Mouse (Mus musculus) G1E (cell line): ENCODE measurements around the gene Tmed4.

Experiments used
- CTCF ChIP-seq: IDR thresholded peaks from 2 replicates; pipeline ENCODE4 v1.5.1; 2012; ENCODE audit warnings: low read depth, low read length, inconsistent platforms, mixed read lengths
- GATA1 ChIP-seq: IDR thresholded peaks from 2 replicates; pipeline ENCODE4 v1.6.1; 2012; ENCODE audit warnings: borderline replicate concordance, low read length, inconsistent platforms, mixed read lengths

DNA sequence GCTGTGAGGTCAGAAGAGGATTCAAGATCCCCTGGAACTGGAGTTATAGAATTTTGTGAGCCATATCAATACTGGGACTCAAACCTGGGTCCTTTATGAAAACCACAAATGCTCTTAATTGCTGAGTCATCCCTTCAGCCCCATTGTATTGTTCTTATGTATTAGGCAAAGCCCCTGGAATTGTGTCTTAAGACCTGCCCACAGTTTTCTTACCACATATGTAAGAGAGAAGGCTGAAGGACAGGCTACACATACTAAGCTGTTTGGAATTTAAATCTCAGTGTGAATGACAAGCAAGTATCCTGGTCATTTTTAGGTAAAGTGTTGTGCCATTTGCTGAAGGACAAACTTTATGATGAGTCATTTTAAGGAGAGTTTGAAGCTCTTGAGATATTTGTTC, 21.4 kb upstream of the Tmed4 start:
- TF ChIP-seq CTCF (no peak), GATA1 (no peak)
